Mouse (Mus musculus) liver, postnatal 0 days (tissue): ENCODE data around the gene Setd1b.

Source experiments
- CTCF ChIP-seq: sonication (generic); IDR thresholded peaks from 2 replicates; pipeline ENCODE4 v1.5.1; 2016; ENCODE audit warnings: antibody characterized with exemption, low read depth
- EP300 ChIP-seq: IDR thresholded peaks from 2 replicates; pipeline ENCODE4 v1.6.1; 2016; ENCODE audit warnings: antibody characterized with exemption, low read depth, mild to moderate bottlenecking

DNA sequence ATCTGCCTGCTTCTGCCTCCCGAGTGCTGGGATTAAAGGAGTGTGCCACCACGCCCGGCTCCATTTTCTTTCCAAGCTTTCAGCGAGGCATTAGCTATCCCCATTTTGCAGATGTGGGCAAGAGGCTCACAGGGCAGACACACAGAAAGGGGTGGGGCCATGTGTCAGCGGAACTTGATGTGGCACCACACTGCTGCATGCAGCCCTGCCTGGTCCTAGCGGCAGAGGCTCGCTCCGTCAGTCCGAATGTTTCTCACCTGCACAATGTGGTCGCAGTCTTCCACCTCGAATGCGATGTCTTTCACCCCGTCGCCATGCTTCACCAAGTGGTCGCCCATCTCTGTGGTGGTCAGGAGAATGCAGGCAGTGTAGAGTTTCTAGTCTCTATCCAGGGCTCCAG is 38.4 kb downstream of the Setd1b start:
- TF ChIP-seq CTCF (no peak), EP300 (no peak)
